Mouse (Mus musculus): ENCODE data around the gene Doc2a. TPM values are rescaled to one million over a fixed set of nuclear protein-coding genes. Genes with fewer than 3 reads are reported as not detected.
A peak's percentile ranks its signal among the peaks of the same experiment; 100 is the strongest.

The Doc2a gene
- polyA plus RNA-seq, 1 experiment, result not detected

DNA sequence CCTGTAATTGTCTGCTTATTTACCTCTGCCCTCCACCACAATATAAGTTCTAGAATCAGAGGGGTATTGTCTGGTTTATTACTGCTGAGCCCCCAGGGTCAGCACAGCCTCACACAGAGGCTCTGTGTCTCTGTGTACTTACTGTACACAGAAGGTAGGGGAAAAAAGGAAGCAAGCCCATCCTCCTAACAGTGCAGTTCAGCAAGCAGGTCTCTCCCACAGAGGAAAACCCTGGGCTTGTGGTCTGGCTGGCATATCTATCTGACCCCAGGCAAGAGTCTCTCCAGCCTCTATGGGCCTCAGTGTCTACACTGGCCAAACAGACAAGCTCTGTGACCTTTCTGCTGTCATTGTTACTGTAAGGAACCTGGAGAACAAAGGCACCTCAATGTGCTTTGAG, 43.5 kb upstream of the Doc2a start:
- H3K4me3 ChIP-seq, result no peak overlapping the region
- no peak for TF ChIP-seq MYOG (IDR thresholded peaks at IDR 0.05; ENCODE audit: control insufficient read depth in 1 of 3, insufficient read depth in 1 of 3, insufficient read length in 2 of 3, low read depth in 2 of 3)
- TF ChIP-seq MAX (IDR thresholded peaks at IDR 0.05; ENCODE audit: low read depth), result no peak
- TF ChIP-seq POLR2AphosphoS2 (IDR thresholded peaks at IDR 0.05; ENCODE audit: insufficient read length, low read depth), result no peak
- no peak for TF ChIP-seq POLR2A (IDR thresholded peaks at IDR 0.05; ENCODE audit: insufficient read length, low read depth)
- TF ChIP-seq E2F4 (IDR thresholded peaks at IDR 0.05; ENCODE audit: insufficient read depth), result no peak
- no peak for TF ChIP-seq USF1 (IDR thresholded peaks at IDR 0.05; ENCODE audit: low read depth)
- TF ChIP-seq CEBPB (IDR thresholded peaks at IDR 0.05; ENCODE audit: insufficient read depth, poor library complexity, severe bottlenecking), result no peak
- TF ChIP-seq TCF12 (IDR thresholded peaks at IDR 0.05; ENCODE audit: insufficient read depth, poor library complexity, severe bottlenecking), result no peak
- TF ChIP-seq MYOD1 (IDR thresholded peaks at IDR 0.05; ENCODE audit: control insufficient read depth in 1 of 3, insufficient read length in 2 of 3, low read depth in 2 of 3), result no peak
- TF ChIP-seq TCF3 (IDR thresholded peaks at IDR 0.05; ENCODE audit: insufficient read length, low read depth), result no peak
- TF ChIP-seq REST (IDR thresholded peaks at IDR 0.05; ENCODE audit: insufficient read depth, insufficient read length), result no peak
- TF ChIP-seq SRF (IDR thresholded peaks at IDR 0.05; ENCODE audit: control insufficient read depth, insufficient read length, low read depth), result no peak
- H3K36me3 ChIP-seq (ENCODE audit: control insufficient read depth, insufficient read depth), result no peaks in the 10 kb centered on the region
- peak overlapping the region; percentile 87 for H3K4me2 ChIP-seq (ENCODE audit: low read depth)
- H3ac ChIP-seq (ENCODE audit: control insufficient read depth, insufficient read length), result no peak overlapping the region
- H3K27me3 ChIP-seq (ENCODE audit: control insufficient read depth, insufficient read depth, insufficient read length), result no peaks in the 10 kb centered on the region
- peaks cover 2% of the 10 kb centered on the region for H3K79me2 ChIP-seq (ENCODE audit: control insufficient read depth, insufficient read depth)

DNA sequence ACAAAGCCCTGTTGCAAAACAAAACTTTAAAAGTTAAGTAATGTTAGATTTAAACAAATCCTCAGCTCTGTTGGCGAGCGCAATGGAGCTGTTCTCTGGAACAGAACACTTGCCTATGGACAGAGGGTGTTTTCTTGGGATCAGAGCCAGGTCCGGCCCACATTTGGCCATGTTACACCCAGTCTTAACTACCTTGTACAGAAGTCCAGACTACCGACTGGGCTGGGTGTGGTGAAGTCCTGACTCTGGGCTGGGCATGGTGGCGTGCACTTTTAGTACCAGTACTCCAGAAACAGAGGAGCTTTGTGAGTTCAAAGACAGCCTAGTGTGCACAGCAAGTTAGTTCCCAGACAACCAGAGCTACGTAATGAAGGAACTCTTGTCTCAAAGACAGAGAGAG, 40.3 kb upstream of the Doc2a start:
- Histone ChIP-seq H3K36me3 (ENCODE audit: control insufficient read depth, insufficient read depth) (no peaks in the 10 kb centered on the region), H3K27me3 (ENCODE audit: control insufficient read depth, insufficient read depth, insufficient read length) (no peaks in the 10 kb centered on the region), H3K4me3 (peak overlapping the region; percentile 65), H3ac (ENCODE audit: control insufficient read depth, insufficient read length) (no peak overlapping the region), H3K4me2 (ENCODE audit: low read depth) (peak overlapping the region; percentile 67), H3K79me2 (ENCODE audit: control insufficient read depth, insufficient read depth) (no peaks in the 10 kb centered on the region)
- no peak for TF ChIP-seq POLR2AphosphoS2 (IDR thresholded peaks at IDR 0.05; ENCODE audit: insufficient read length, low read depth)
- TF ChIP-seq POLR2A (IDR thresholded peaks at IDR 0.05; ENCODE audit: insufficient read length, low read depth), result peak; percentile 34

DNA sequence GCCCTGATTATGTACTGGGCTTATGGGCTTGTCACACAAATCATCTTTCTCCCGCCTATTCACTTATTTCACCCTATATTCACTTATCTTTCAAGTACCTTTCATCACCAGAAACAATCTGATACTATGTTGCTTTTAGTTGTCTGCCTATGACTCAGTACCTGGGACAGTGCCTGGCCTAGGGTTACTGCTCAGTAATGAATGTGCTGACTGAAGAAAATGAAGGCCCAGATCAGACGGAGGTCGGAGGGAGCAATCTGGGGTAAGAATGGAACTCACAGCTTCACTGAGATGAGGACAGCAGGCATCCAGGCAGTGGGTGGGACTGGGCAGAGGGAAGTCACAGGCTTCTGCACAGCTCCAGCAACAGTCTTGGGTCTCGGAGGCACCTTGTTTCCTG, 39.8 kb upstream of the Doc2a start:
- TF ChIP-seq REST (IDR thresholded peaks at IDR 0.05; ENCODE audit: insufficient read depth, insufficient read length) (peak; percentile 54), MAX (IDR thresholded peaks at IDR 0.05; ENCODE audit: low read depth) (no peak), POLR2A (IDR thresholded peaks at IDR 0.05; ENCODE audit: insufficient read length, low read depth) (peak; percentile 14), POLR2AphosphoS2 (IDR thresholded peaks at IDR 0.05; ENCODE audit: insufficient read length, low read depth) (no peak)
- H3K27me3 ChIP-seq (ENCODE audit: control insufficient read depth, insufficient read depth, insufficient read length), result no peaks in the 10 kb centered on the region

GRCm38 (mm10) chr7:126808703-126809455, 38.3 kb upstream of the Doc2a start:
- TF ChIP-seq CEBPB (IDR thresholded peaks at IDR 0.05; ENCODE audit: insufficient read depth, poor library complexity, severe bottlenecking) (no peak), SRF (IDR thresholded peaks at IDR 0.05; ENCODE audit: control insufficient read depth, insufficient read length, low read depth) (peak; percentile 42), MAX (IDR thresholded peaks at IDR 0.05; ENCODE audit: low read depth) (no peak), REST (IDR thresholded peaks at IDR 0.05; ENCODE audit: insufficient read depth, insufficient read length) (no peak), USF1 (IDR thresholded peaks at IDR 0.05; ENCODE audit: low read depth) (no peak), POLR2AphosphoS2 (IDR thresholded peaks at IDR 0.05; ENCODE audit: insufficient read length, low read depth) (peak; percentile 66), TCF12 (IDR thresholded peaks at IDR 0.05; ENCODE audit: insufficient read depth, poor library complexity, severe bottlenecking) (no peak), MYOG (IDR thresholded peaks at IDR 0.05; ENCODE audit: control insufficient read depth in 1 of 3, insufficient read depth in 1 of 3, insufficient read length in 2 of 3, low read depth in 2 of 3) (no peak), TCF3 (IDR thresholded peaks at IDR 0.05; ENCODE audit: insufficient read length, low read depth) (no peak), E2F4 (IDR thresholded peaks at IDR 0.05; ENCODE audit: insufficient read depth) (peak; percentile 69), MYOD1 (IDR thresholded peaks at IDR 0.05; ENCODE audit: control insufficient read depth in 1 of 3, insufficient read length in 2 of 3, low read depth in 2 of 3) (no peak), POLR2A (IDR thresholded peaks at IDR 0.05; ENCODE audit: insufficient read length, low read depth) (peak; percentile 80)

More for the DNA sequence above, 39.8 kb upstream of the Doc2a start:
- Histone ChIP-seq H3K36me3 (ENCODE audit: control insufficient read depth, insufficient read depth) (no peaks in the 10 kb centered on the region), H3K79me2 (ENCODE audit: control insufficient read depth, insufficient read depth) (no peaks in the 10 kb centered on the region), H3K4me3 (peak overlapping the region; percentile 65), H3K4me2 (ENCODE audit: low read depth) (peak overlapping the region; percentile 67), H3ac (ENCODE audit: control insufficient read depth, insufficient read length) (peak overlapping the region; percentile 21)

GRCm38 (mm10) chr7:126809723-126810369, 37.4 kb upstream of the Doc2a start:
- peak overlapping the region; percentile 65 for H3K4me3 ChIP-seq
- no peaks in the 10 kb centered on the region for H3K27me3 ChIP-seq (ENCODE audit: control insufficient read depth, insufficient read depth, insufficient read length)
- H3ac ChIP-seq (ENCODE audit: control insufficient read depth, insufficient read length), result peak overlapping the region; percentile 21
- no peaks in the 10 kb centered on the region for H3K36me3 ChIP-seq (ENCODE audit: control insufficient read depth, insufficient read depth)
- TF ChIP-seq POLR2AphosphoS2 (IDR thresholded peaks at IDR 0.05; ENCODE audit: insufficient read length, low read depth) (no peak), SRF (IDR thresholded peaks at IDR 0.05; ENCODE audit: control insufficient read depth, insufficient read length, low read depth) (no peak), USF1 (IDR thresholded peaks at IDR 0.05; ENCODE audit: low read depth) (no peak), E2F4 (IDR thresholded peaks at IDR 0.05; ENCODE audit: insufficient read depth) (no peak), CEBPB (IDR thresholded peaks at IDR 0.05; ENCODE audit: insufficient read depth, poor library complexity, severe bottlenecking) (no peak), MYOG (IDR thresholded peaks at IDR 0.05; ENCODE audit: control insufficient read depth in 1 of 3, insufficient read depth in 1 of 3, insufficient read length in 2 of 3, low read depth in 2 of 3) (no peak)
- H3K79me2 ChIP-seq (ENCODE audit: control insufficient read depth, insufficient read depth), result no peaks in the 10 kb centered on the region
- peak overlapping the region; percentile 67 for H3K4me2 ChIP-seq (ENCODE audit: low read depth)

More at GRCm38 (mm10) chr7:126808703-126809455, 38.3 kb upstream of the Doc2a start:
- H3K4me2 ChIP-seq (ENCODE audit: low read depth), result peak overlapping the region; percentile 67
- no peaks in the 10 kb centered on the region for H3K36me3 ChIP-seq (ENCODE audit: control insufficient read depth, insufficient read depth)
- H3K27me3 ChIP-seq (ENCODE audit: control insufficient read depth, insufficient read depth, insufficient read length), result no peaks in the 10 kb centered on the region
- H3K79me2 ChIP-seq (ENCODE audit: control insufficient read depth, insufficient read depth), result no peaks in the 10 kb centered on the region
- H3K4me3 ChIP-seq, result peak overlapping the region; percentile 65
- H3ac ChIP-seq (ENCODE audit: control insufficient read depth, insufficient read length), result peak overlapping the region; percentile 21

All from myocyte (in vitro differentiated cells).